Mouse (Mus musculus) G1E (cell line): ENCODE results near the gene Gtf3c5. TPM values are rescaled to one million over a fixed set of nuclear protein-coding genes. Genes with fewer than 3 reads are reported as not detected.
A peak's percentile ranks its signal among the peaks of the same experiment; 100 is the strongest.

Experiments used
- ATAC-seq: 2 replicates; pipeline ENCODE4 v1.8.0; 2016; ENCODE audit warnings: mild to moderate bottlenecking; ENCODE audit not compliant: insufficient number of reproducible peaks, poor library complexity, low FRiP score, severe bottlenecking; ENCODE audit errors: extremely low read depth
- DNase-seq: peaks from one replicate; pipeline ENCODE4 v3.0.0; 2012; ENCODE audit warnings: low spot score
- H3K27me3 ChIP-seq: 2 replicates; pipeline ENCODE4 v1.6.1; 2012; ENCODE audit warnings: mild to moderate bottlenecking, low read length, inconsistent platforms; ENCODE audit not compliant: insufficient read depth
- H3K36me3 ChIP-seq: replicated peaks from 2 replicates; pipeline ENCODE3; 2012; ENCODE audit warnings: mild to moderate bottlenecking, inconsistent platforms
- H3K4me1 ChIP-seq: 2 replicates; pipeline ENCODE4 v1.6.1; 2012; ENCODE audit warnings: low read depth, low read length, inconsistent platforms, mixed read lengths; ENCODE audit not compliant: insufficient read depth
- H3K4me3 ChIP-seq: 2 replicates; pipeline ENCODE4 v1.5.1; 2012; ENCODE audit warnings: low read depth, mild to moderate bottlenecking, inconsistent platforms, low read length, moderate library complexity, mixed read lengths
- H3K9me3 ChIP-seq: replicated peaks from 2 replicates; pipeline ENCODE4 v1.6.1; 2012; ENCODE audit warnings: inconsistent platforms
- CTCF ChIP-seq: IDR thresholded peaks from 2 replicates; pipeline ENCODE4 v1.5.1; 2012; ENCODE audit warnings: low read depth, low read length, inconsistent platforms, mixed read lengths
- GATA1 ChIP-seq: IDR thresholded peaks from 2 replicates; pipeline ENCODE4 v1.6.1; 2012; ENCODE audit warnings: borderline replicate concordance, low read length, inconsistent platforms, mixed read lengths
- GATA2 ChIP-seq: IDR thresholded peaks from 2 replicates; pipeline ENCODE4 v1.6.1; 2012; ENCODE audit warnings: low read depth, low read length, inconsistent platforms, borderline replicate concordance
- POLR2AphosphoS5 ChIP-seq: IDR thresholded peaks from 2 replicates; pipeline ENCODE4 v1.6.1; 2012; ENCODE audit warnings: low read depth, low read length, inconsistent platforms; ENCODE audit not compliant: insufficient replicate concordance
- TAL1 ChIP-seq: conservative IDR thresholded peaks from 2 replicates; pipeline ENCODE4 v1.6.1; 2012; ENCODE audit warnings: low read depth, low read length, inconsistent platforms, mixed read lengths
- polyA plus RNA-seq: library from polyadenylated mRNA; stranded (reverse); fragments of >175 nt; gene quantifications from 2 replicates; pipeline ENCODE4 v1.2.3, GENCODE M21; 2012
- total RNA-seq, 2 experiments: library from RNA; stranded (forward) in 1 of 2; stranded (reverse) in 1 of 2; fragments of 200-1000 nt in 1 of 2; fragments of >200 nt in 1 of 2; fragmentation: Nextera tagmentation in 1 of 2; gene quantifications; 2 replicates each; pipeline ENCODE4 v1.2.3; 2014 to 2017

The Gtf3c5 gene
- total and polyA plus RNA-seq, 3 experiments = 19.0 to 60.2 (median 26.0) TPM

- Histone ChIP-seq H3K36me3 (peaks cover 82% of the 10 kb centered on the region), H3K27me3 (no peaks in the 10 kb centered on the region), H3K9me3 (no peaks in the 10 kb centered on the region), H3K4me1 (peaks cover 16% of the 10 kb centered on the region), H3K4me3 (no peak overlapping the region)
- TF ChIP-seq GATA1 (no peak), CTCF (peak; percentile 26; the same call in 1 of the 2 replicates)
- no peak for ATAC-seq
- DNase-seq = peak; percentile 29
Measured at GRCm38 (mm10) chr2:28578003-28578402, 5.5 kb downstream of the Gtf3c5 start.

GRCm38 (mm10) chr2:28576815-28577214 lies 6.7 kb downstream of the Gtf3c5 start:
- Histone ChIP-seq H3K9me3 (no peaks in the 10 kb centered on the region), H3K27me3 (no peaks in the 10 kb centered on the region), H3K36me3 (peaks cover 94% of the 10 kb centered on the region), H3K4me3 (no peak overlapping the region), H3K4me1 (peaks cover 14% of the 10 kb centered on the region)
- DNase-seq = no peak
- no peak for ATAC-seq
- TF ChIP-seq GATA2 (no peak), GATA1 (no peak), TAL1 (no peak), POLR2AphosphoS5 (no peak), CTCF (no peak)

DNA sequence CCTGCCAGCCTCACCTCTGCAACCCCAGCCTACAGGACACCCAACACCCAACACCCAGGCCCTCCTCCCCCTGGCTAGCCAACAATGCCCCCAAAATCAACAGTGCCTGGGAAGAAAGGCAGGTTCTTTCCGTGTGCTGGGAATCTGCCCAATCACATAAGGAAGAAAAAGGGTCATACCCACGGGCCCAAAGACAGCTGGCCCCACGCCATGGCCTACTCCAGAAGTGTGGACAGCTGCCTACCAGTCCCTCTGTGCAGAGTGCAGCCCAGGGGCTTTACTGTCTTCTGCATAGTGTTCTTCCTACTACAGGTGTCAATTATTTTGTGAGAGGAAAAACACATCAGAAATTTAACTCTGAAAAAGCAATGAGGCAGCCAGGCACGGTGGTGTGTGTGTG lies 8.2 kb downstream of the Gtf3c5 start:
- no peaks in the 10 kb centered on the region for H3K27me3 ChIP-seq
- no peak overlapping the region for H3K4me3 ChIP-seq
- H3K36me3 ChIP-seq = peaks cover 99% of the 10 kb centered on the region
- no peaks in the 10 kb centered on the region for H3K9me3 ChIP-seq
- ATAC-seq = no peak
- no peak for DNase-seq
- TF ChIP-seq GATA1 (no peak), GATA2 (no peak), TAL1 (no peak), CTCF (no peak), POLR2AphosphoS5 (no peak)
- H3K4me1 ChIP-seq = peaks cover 4% of the 10 kb centered on the region; the same call in 1 of the 2 replicates

DNA sequence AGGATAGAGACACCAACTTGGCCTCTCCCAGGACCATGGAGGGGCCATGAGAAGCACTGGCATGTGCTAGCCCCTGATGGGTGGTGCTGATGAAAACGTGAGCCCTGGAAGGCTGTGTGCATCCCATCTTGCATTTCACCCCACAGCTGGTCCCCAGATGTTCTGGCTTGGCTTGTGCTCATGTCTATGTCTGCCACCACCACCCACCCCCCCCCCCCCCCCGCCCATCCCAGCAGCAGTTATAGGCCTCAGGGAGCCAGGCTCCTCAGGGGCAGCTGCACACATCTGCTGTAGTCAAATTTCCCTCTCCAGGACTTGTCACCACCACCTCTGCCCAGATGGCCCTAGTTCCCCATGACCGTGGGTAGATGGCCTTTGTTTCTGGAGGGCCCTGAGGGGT lies 13.6 kb downstream of the Gtf3c5 start:
- no peak for TF ChIP-seq CTCF
- Histone ChIP-seq H3K36me3 (peaks cover 99% of the 10 kb centered on the region), H3K9me3 (no peaks in the 10 kb centered on the region)

DNA sequence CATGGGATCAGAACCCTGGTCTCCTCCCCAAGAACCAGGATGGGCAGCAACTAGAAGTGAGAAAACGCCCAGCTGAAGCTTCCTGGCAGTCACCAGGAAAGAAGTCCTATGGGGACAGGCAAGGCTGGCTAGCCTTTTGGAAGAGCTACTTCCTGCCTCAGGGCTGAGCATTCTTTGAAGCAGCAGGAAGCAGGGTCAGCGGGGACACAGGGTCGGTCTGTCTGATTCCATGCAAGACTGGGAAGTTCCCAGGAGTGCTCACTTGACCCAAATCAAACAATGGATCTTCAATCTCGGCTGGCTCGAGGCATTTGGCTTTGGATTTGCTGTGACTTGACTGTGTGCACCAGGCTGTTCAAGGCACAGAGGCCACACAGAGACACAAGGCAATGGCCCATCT lies 17.0 kb downstream of the Gtf3c5 start:
- H3K4me1 ChIP-seq = no peaks in the 10 kb centered on the region
- no peak for ATAC-seq
- TF ChIP-seq POLR2AphosphoS5 = no peak
- no peak for TF ChIP-seq TAL1
- TF ChIP-seq GATA2 = no peak
- no peak for TF ChIP-seq GATA1
- no peak for TF ChIP-seq CTCF
- peaks cover 3% of the 10 kb centered on the region for H3K27me3 ChIP-seq
- no peaks in the 10 kb centered on the region for H3K9me3 ChIP-seq
- H3K4me3 ChIP-seq = no peak overlapping the region
- peaks cover 73% of the 10 kb centered on the region for H3K36me3 ChIP-seq
- no peak for DNase-seq

More for the DNA sequence above, 13.6 kb downstream of the Gtf3c5 start:
- no peak for ATAC-seq
- no peaks in the 10 kb centered on the region for H3K27me3 ChIP-seq
- H3K4me1 ChIP-seq = no peaks in the 10 kb centered on the region
- H3K4me3 ChIP-seq = no peak overlapping the region
- DNase-seq = no peak

DNA sequence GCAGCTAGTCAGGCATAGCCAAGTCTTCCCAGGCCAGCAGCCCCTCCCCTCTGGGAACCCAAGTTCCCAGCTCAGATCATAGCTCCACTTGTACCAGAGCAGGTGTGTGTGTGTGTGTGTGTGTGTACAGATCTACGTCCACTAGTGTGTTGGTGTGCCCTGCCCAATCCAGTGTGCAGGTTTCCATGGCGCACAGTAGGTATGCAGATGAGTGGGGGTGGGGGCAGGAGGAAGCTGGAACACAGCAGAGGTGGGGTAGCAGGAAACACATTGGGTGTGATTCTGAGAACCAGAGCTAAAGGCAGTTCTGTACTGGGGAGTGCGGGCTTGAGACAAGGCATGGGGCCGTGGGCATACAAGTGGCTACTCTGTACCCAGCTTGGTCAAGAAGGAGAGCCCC lies 19.2 kb downstream of the Gtf3c5 start:
- peaks cover 21% of the 10 kb centered on the region for H3K27me3 ChIP-seq
- no peaks in the 10 kb centered on the region for H3K4me1 ChIP-seq
- DNase-seq = no peak
- peaks cover 51% of the 10 kb centered on the region for H3K36me3 ChIP-seq
- no peak overlapping the region for H3K4me3 ChIP-seq
- TF ChIP-seq CTCF (no peak), POLR2AphosphoS5 (no peak), GATA1 (no peak), TAL1 (no peak), GATA2 (no peak)
- no peaks in the 10 kb centered on the region for H3K9me3 ChIP-seq
- ATAC-seq = no peak

DNA sequence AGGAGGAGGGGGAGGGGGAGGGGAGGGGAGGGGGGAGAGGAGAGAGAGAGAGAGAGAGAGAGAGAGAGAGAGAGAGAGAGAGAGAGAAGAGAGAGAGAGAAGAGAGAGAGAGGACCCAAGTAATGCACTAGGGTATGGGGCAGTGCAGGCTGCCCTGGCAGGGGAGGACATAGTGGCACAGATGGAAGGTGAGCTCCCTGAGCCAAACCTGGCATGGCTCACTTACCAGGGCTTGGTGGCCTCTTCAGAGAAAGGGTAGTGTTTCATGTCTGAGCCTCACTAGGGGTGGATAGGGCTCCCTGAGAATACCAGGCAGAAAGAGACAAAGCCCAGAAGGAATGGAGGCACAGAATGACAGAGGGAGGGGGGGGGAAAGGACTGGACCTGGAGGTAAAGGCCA lies 19.7 kb downstream of the Gtf3c5 start:
- Histone ChIP-seq H3K27me3 (peaks cover 26% of the 10 kb centered on the region), H3K4me1 (no peaks in the 10 kb centered on the region), H3K4me3 (no peak overlapping the region), H3K36me3 (peaks cover 46% of the 10 kb centered on the region), H3K9me3 (no peaks in the 10 kb centered on the region)
- ATAC-seq (no peak), DNase-seq (no peak)
- TF ChIP-seq TAL1 (no peak), POLR2AphosphoS5 (no peak), GATA1 (no peak), GATA2 (no peak)

DNA sequence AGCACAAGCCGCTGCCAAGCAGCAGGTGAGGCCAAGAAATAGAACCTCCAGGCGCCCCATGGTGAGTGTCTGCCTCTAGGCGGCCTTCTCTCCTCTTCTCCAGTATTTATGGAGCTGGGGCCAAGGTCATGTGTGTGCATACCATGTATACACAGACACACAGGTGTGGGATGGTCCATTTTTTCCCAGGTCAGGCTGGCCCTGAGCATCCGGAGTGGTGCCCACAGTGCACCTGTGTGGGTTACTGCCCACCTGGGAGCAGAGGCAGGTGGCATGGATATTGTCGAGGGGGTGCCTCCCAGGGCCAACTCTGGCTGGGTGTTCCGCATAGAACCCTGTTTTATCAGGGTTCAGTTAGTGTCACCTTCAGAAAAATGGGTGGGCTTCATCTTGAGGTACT lies 20.2 kb downstream of the Gtf3c5 start, which contains the start of gene Cel:
Cel (minus strand) TSS at position 101 of the 400 bp plus-strand sequence.
- Histone ChIP-seq H3K9me3 (no peaks in the 10 kb centered on the region), H3K4me1 (no peaks in the 10 kb centered on the region), H3K36me3 (peaks cover 40% of the 10 kb centered on the region), H3K27me3 (peaks cover 30% of the 10 kb centered on the region), H3K4me3 (no peak within 1 kb of the TSS)
- no peak for DNase-seq
- TF ChIP-seq GATA2 (no peak), GATA1 (no peak), TAL1 (no peak), CTCF (no peak), POLR2AphosphoS5 (no peak)
- no peak for ATAC-seq
